Mouse (Mus musculus): ENCODE measurements around the gene Mtfr1l.

- no peak for TF ChIP-seq CTCF (IDR thresholded peaks at IDR 0.05; ENCODE audit: low read depth)
- TF ChIP-seq EP300 (IDR thresholded peaks at IDR 0.05; ENCODE audit: low read depth) = no peak
Observed at GRCm38 (mm10) chr4:134578407-134578806, 43.2 kb upstream of the Mtfr1l start.

Data from heart, postnatal 0 days (tissue).